Mouse (Mus musculus): Measurements from ENCODE around the gene Pde3b.
"Not testable (repeated sequence)": the region's sequence is repeated elsewhere in the genome, so short reads cannot be mapped to it uniquely, and the experiment has no call there.

The Pde3b gene

GRCm38 (mm10) chr7:114472471-114472870 lies 57.4 kb downstream of the Pde3b start:
- POLR2A ChIA-PET = no interaction called here
- CTCF ChIA-PET = no interaction called here

GRCm38 (mm10) chr7:114474889-114475288 lies 59.8 kb downstream of the Pde3b start:
- CTCF ChIA-PET = no interaction called here
- POLR2A ChIA-PET = no interaction called here

GRCm38 (mm10) chr7:114477884-114478283 lies 62.8 kb downstream of the Pde3b start:
- CTCF ChIA-PET = no interaction called here
- POLR2A ChIA-PET = no interaction called here

- ChIA-PET CTCF (interaction anchor here in 1 of 4 experiments (0.6 kb wide), 1 partner anchor 318 kb away, joined by 6 read pairs; no protein-coding TSS in a partner anchor), POLR2A (interaction anchor here in 1 of 4 experiments (1.2 kb wide), 1 partner anchor 203 kb away, joined by 3 read pairs; the partner anchor contains the start of gene Psma1)
Measured at GRCm38 (mm10) chr7:114478901-114479300, 63.8 kb downstream of the Pde3b start.

- ChIA-PET POLR2A (no interaction called here), CTCF (no interaction called here)
Measured at GRCm38 (mm10) chr7:114479779-114480178, 64.7 kb downstream of the Pde3b start.

- POLR2A ChIA-PET = no interaction called here
- CTCF ChIA-PET = no interaction called here
Measured at GRCm38 (mm10) chr7:114480196-114480989, 65.3 kb downstream of the Pde3b start.

GRCm38 (mm10) chr7:114481008-114481407 lies 65.9 kb downstream of the Pde3b start:
- ChIA-PET CTCF (no interaction called here), POLR2A (no interaction called here)

GRCm38 (mm10) chr7:114481429-114481931 lies 66.4 kb downstream of the Pde3b start:
- POLR2A ChIA-PET = no interaction called here
- CTCF ChIA-PET = no interaction called here

GRCm38 (mm10) chr7:114492540-114492939 lies 77.5 kb downstream of the Pde3b start:
- CTCF ChIA-PET = interaction anchor here in 1 of 4 experiments (0.7 kb wide), 1 partner anchor 54 kb away, joined by 10 read pairs; no protein-coding TSS in a partner anchor

GRCm38 (mm10) chr7:114494033-114494432 lies 79.0 kb downstream of the Pde3b start:
- ChIA-PET POLR2A (interaction anchor here in 1 of 4 experiments (0.6 to 1.6 kb wide), 4 partner anchors 9 to 361 kb away, joined by 3 to 4 read pairs (median 4); no protein-coding TSS in a partner anchor), CTCF (no interaction called here)

More at GRCm38 (mm10) chr7:114492540-114492939, 77.5 kb downstream of the Pde3b start:
- POLR2A ChIA-PET = no interaction called here

GRCm38 (mm10) chr7:114499293-114499692 lies 84.2 kb downstream of the Pde3b start:
- POLR2A ChIA-PET = interaction anchor here in 1 of 4 experiments (0.7 kb wide), 1 partner anchor 1116 kb away, joined by 3 read pairs; no protein-coding TSS in a partner anchor
- CTCF ChIA-PET = interaction anchor here in 3 of 4 experiments (1.1 to 1.5 kb wide), 3 partner anchors 220 to 221 kb away, joined by 3 read pairs; no protein-coding TSS in a partner anchor

GRCm38 (mm10) chr7:114508879-114509278 lies 93.8 kb downstream of the Pde3b start:
- ChIA-PET POLR2A (no interaction called here), CTCF (no interaction called here)

GRCm38 (mm10) chr7:114520122-114520521 lies 105.0 kb downstream of the Pde3b start:
- ChIA-PET POLR2A (interaction anchor here in 2 of 4 experiments (1.0 to 1.1 kb wide), 2 partner anchors 10 to 244 kb away, joined by 3 to 4 read pairs; partner anchors contain the start of gene Psma1 (in 1 of the 2)), CTCF (no interaction called here)

- ChIA-PET POLR2A (no interaction called here), CTCF (no interaction called here)
Measured at GRCm38 (mm10) chr7:114526245-114526644, 111.2 kb downstream of the Pde3b start.

- CTCF ChIA-PET = no interaction called here
Measured at GRCm38 (mm10) chr7:114536179-114536578, 121.1 kb downstream of the Pde3b start.

GRCm38 (mm10) chr7:114562531-114563241 lies 147.6 kb downstream of the Pde3b start, which contains the start of gene Cyp2r1:
Gene Cyp2r1, minus strand, starts transcription at chr7:114562972.
- CTCF ChIA-PET = interaction anchor here in 2 of 4 experiments (0.9 to 1.6 kb wide), 3 partner anchors 110 to 281 kb away, joined by 3 to 4 read pairs (median 4); no protein-coding TSS in a partner anchor

More at GRCm38 (mm10) chr7:114536179-114536578, 121.1 kb downstream of the Pde3b start:
- POLR2A ChIA-PET = no interaction called here

GRCm38 (mm10) chr7:114573866-114574265 lies 158.8 kb downstream of the Pde3b start:
- CTCF ChIA-PET = not testable (repeated sequence)
- POLR2A ChIA-PET = interaction anchor here in 1 of 4 experiments (0.9 kb wide), 1 partner anchor 298 kb away, joined by 4 read pairs; the partner anchor contains the start of gene Psma1

More at GRCm38 (mm10) chr7:114562531-114563241, 147.6 kb downstream of the Pde3b start, which contains the start of gene Cyp2r1:
- POLR2A ChIA-PET = interaction anchor here in 2 of 4 experiments (0.5 to 2.2 kb wide), 8 partner anchors 9 to 287 kb away, joined by 3 to 6 read pairs (median 4); partner anchors contain the start of genes Psma1 (in 2 of the 2) and Pde3b (in 1 of the 2)

GRCm38 (mm10) chr7:114576931-114577330 lies 161.8 kb downstream of the Pde3b start:
- ChIA-PET POLR2A (interaction anchor here in 3 of 4 experiments (0.6 to 1.6 kb wide), 3 partner anchors 14 to 225 kb away, joined by 3 to 6 read pairs (median 5); partner anchors contain the start of gene Cyp2r1 (in 1 of the 3)), CTCF (interaction anchor here in 1 of 4 experiments (0.8 kb wide), 1 partner anchor 143 kb away, joined by 3 read pairs; no protein-coding TSS in a partner anchor)

- CTCF ChIA-PET = interaction anchor here in 1 of 4 experiments (2.2 kb wide), 1 partner anchor 240 kb away, joined by 9 read pairs; no protein-coding TSS in a partner anchor
- POLR2A ChIA-PET = interaction anchor here in 1 of 4 experiments (1.6 kb wide), 1 partner anchor 15 kb away, joined by 5 read pairs; the partner anchor contains the start of gene Cyp2r1
Measured at GRCm38 (mm10) chr7:114577665-114578064, 162.6 kb downstream of the Pde3b start.
